ENCODE assay signal across 14 mouse cellular contexts in genomic region chr14:76887201-76887600, GRCm38 (mm10).
"Had no signal": no experiment of that assay in that cellular context is flagged by ENCODE, and none has a peak within 500 bp of the region (broad histone marks: within the 10 kb centered on the region; RNA-seq: fewer than 3 reads in every experiment).

No protein-coding gene starts in this region.

- H3K36me3 ChIP-seq: limb, embryonic 13.5 days; liver, embryonic 15.5 days; midbrain, embryonic 12.5 days; stomach, embryonic 15.5 days had no signal

- H3K4me2 ChIP-seq: limb, embryonic 13.5 days; liver, embryonic 11.5 days; liver, embryonic 15.5 days; midbrain, embryonic 12.5 days; stomach, embryonic 15.5 days had no signal

- H3K9me3 ChIP-seq: limb, embryonic 13.5 days; liver, embryonic 15.5 days; megakaryocyte, embryonic 14.5 days; midbrain, embryonic 12.5 days; stomach, embryonic 15.5 days had no signal

- H3K27me3 ChIP-seq: limb, embryonic 13.5 days; megakaryocyte, embryonic 14.5 days; stomach, embryonic 15.5 days had no signal

- H3K4me3 ChIP-seq: limb, embryonic 13.5 days; liver, embryonic 15.5 days; megakaryocyte, embryonic 14.5 days; midbrain, embryonic 12.5 days; stomach, embryonic 15.5 days had no signal

- ATAC-seq: midbrain, embryonic 16.5 days had no signal

- H3K27ac ChIP-seq: limb, embryonic 13.5 days; liver, embryonic 15.5 days; macrophage; midbrain, embryonic 12.5 days; stomach, embryonic 15.5 days had no signal

- H3K9ac ChIP-seq: limb, embryonic 13.5 days; liver, embryonic 15.5 days; midbrain, embryonic 12.5 days; stomach, embryonic 15.5 days had no signal

- DNase-seq: kidney, adult 8-10 months; kidney, postnatal 25 days; lung, adult 2 months; lung, postnatal 10 days; thymus, adult 2 months; thymus, postnatal 25 days had no signal
